Mouse (Mus musculus) naive thymus-derived CD4-positive, alpha-beta T cell, adult 2 months (primary cell): Measurements from ENCODE around the gene Popdc2.

Source experiments
- DNase-seq: peaks from one replicate; pipeline ENCODE4 v3.0.0-alpha.2; 2011; ENCODE audit warnings: low read depth

Gene Popdc2

DNA sequence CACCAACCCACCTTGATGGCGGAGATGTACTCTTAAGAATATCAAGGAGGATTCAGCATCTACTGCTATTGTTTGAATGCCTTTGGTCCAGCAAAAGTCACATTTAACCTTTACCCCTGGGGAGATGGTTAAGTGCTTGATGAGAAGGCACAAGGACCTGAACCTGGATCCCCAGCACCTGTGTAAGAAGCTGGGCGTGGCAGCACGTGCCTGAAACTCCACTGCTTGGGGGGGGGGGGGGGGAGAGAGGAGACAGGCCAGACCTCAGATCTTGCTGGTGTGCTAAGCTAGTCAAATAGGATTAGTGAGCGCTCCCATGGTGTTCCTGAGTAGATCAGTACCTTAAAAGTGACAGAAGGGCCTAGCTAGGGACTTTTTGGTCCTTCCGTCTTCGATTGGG, 39.5 kb downstream of the Popdc2 start:
- no peak for DNase-seq

DNA sequence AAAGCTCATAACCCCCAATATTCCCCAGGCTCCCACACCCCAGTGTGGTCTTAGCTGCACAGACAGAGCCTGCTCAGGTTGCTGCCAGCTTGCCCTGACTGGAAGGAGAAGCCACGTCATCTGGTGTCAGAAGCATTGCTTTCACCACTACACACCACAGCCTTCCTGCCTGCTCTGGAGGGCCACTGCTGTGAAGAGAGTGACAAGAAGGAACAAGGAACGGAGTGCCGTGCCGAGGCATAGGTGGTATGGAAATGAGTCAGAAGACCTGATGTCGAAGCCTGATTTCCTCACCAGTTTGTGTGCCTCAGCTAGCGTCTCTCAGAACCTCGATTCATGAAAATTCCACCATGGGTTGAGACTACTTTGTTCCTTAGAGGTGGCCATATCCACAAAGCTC, 41.6 kb downstream of the Popdc2 start:
- DNase-seq = peak; percentile 50

DNA sequence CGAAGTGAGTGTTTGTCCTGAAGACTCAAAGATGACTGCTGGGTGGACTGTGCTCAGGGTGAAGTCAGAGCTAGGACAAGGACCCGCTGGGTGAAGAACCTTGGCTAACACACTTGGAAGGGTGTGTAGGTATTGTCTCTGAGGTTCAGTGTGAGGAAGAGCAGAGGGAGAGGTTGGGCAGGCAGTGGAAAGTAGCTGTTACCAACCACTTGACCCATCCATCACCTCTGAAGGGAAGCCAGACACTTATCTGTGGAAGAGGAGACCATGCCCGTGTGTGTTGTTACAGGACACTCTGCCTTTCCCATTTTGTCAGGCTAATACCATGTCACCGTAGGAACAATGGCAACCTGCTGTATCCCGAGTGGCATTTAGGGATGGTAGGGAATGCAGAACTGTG, 44.3 kb downstream of the Popdc2 start:
- no peak for DNase-seq

DNA sequence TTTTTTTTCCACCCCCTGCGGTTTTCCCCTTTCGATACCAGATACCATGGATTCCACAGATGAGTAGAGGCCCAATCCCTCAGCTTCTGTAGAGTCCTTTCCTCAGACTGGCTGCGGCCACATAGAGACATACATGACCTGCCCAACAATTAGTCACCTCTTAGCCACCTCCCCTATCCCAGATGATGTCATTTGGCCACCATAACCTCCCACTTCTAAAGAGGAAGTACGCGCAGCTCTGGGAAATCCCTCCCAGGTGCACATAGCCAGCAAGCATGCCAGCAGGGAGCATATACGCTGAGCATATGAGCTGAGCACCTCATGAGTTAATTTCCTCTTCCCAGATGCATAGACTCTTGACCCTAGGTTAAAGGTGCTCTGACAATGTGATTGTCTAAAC, 44.7 kb downstream of the Popdc2 start:
- DNase-seq = no peak

DNA sequence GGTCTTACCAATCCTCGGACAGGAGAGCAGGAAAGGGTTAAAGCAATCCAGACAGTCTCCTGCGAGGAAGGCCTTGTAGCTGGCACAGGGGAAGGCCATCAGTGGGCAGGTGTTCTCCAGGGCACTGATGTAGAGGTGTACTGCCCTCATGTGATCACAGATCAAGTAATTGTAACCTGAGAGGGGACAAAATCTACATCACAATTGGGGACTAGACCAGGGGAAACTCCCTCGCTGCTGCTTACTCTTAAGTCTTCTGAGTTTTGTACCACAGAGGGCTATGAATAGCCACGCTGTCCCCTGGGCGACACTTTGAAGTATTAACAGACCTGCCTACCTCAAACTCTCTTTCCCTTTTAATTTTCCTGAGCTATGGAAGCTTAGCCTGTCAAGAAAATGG, 45.6 kb downstream of the Popdc2 start:
- DNase-seq = no peak

DNA sequence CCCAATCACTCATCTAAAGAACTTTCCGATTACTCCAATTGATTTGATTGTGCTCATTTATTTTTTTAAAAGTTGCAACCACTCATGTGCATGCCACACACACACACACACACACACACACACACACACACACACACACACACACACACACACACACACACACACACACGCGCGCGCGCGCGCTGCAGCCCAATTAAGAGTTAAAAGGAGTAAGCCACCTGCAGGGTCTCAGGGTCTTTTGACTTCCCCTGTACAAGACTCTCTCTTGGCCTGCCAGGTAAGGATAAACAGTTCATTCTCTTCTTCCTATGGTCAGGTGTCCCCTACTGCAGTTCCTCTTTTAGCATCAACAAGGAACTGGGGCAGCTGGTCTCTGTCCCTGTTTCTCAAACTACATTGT, 46.4 kb downstream of the Popdc2 start:
- no peak for DNase-seq

DNA sequence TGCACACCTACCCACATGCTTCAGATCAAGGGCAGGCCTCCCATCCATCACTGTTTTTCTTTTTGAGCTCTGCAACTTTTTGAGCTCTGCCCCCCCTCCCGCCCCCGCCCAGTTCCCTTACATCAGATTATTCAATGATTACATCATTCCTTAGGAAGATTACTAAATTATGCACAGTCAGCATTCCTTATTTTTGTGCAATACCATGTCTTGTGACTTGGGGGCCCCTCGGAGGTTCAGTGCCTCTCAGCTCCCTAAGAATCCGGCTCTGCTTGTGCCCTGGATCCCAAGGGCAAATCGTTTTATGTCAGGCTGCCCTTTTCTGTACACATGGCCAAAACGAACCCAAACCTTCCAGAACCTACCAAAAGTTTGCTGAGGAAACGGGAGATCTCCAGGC, 52.9 kb downstream of the Popdc2 start:
- no peak for DNase-seq

DNA sequence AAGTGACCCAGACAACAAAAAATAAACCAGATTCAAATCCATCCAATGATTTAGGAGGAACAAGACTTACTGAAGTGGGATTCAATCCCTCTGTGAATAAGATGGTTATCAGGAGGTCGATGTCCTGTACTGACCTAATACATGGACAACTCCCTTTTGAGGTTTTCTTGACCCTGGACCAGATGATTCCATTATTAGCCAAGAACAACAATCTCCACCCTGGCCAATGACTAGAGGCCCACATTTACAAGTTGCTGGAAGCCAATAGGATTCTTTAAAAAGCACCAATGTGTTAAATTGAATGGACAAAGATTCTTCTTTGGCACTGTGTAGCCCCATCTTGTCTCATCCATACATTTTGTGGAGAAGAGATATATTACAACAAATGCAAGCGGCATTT, 63.4 kb downstream of the Popdc2 start:
- DNase-seq = no peak

DNA sequence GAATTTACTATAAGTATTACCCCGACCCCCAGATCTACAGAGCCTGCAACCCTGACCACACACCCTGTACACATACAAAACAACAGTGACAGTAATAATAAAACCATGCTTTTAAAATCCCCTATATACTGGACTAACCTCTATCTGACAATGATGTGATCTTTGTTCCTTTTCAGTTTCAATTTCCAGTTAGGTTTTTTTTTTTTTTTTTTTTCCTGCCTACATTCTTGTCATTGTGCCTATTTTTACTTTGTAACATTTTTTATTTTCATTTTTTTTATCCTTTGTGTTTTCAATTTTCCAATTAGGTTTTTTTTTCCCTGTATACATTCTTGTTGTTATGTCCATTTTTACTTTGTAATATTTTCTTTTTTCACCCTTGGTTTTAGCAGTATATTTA, 63.8 kb downstream of the Popdc2 start:
- no peak for DNase-seq
